9 mouse cellular contexts compared by ENCODE assay signal in genomic region chr17:65575339-65575738, GRCm38 (mm10). TPM values are rescaled to one million over a fixed set of nuclear protein-coding genes. Genes with fewer than 3 reads are reported as not detected.
DNase-seq lines count a peak whose midpoint lies in the region; ATAC-seq lines count a peak whose summit lies in the region.
"Had no signal": no experiment of that assay in that cellular context is flagged by ENCODE, and none has a peak within 500 bp of the region (broad histone marks: within the 10 kb centered on the region; RNA-seq: fewer than 3 reads in every experiment).

No protein-coding gene starts in this region.

- H3K27me3 ChIP-seq in forebrain, embryonic 11.5 days (ENCODE audit: control insufficient read depth, insufficient read depth, low read length), result no peaks in the 10 kb centered on the region
- H3K27me3 ChIP-seq in forebrain, embryonic 10.5 days (ENCODE audit: poor library complexity, severe bottlenecking), result no peaks in the 10 kb centered on the region
- H3K27me3 ChIP-seq: heart, embryonic 13.5 days had no signal

- no peaks in the 10 kb centered on the region for H3K9me3 ChIP-seq in forebrain, embryonic 11.5 days (ENCODE audit: control insufficient read depth, low read length)
- H3K9me3 ChIP-seq in forebrain, embryonic 10.5 days, result no peaks in the 10 kb centered on the region
- H3K9me3 ChIP-seq: heart, embryonic 13.5 days had no signal

- no peaks in the 10 kb centered on the region for H3K4me1 ChIP-seq in forebrain, embryonic 11.5 days (replicated peaks; ENCODE audit: control insufficient read depth, insufficient read depth, low read length)
- H3K4me1 ChIP-seq in forebrain, embryonic 10.5 days, result no peaks in the 10 kb centered on the region

- no peak overlapping the region for H3K4me3 ChIP-seq in forebrain, embryonic 11.5 days (ENCODE audit: low read depth, low read length)
- H3K4me3 ChIP-seq in forebrain, embryonic 10.5 days, result no peak overlapping the region
- H3K4me3 ChIP-seq: heart, embryonic 13.5 days had no signal

- H3K27ac ChIP-seq in forebrain, embryonic 11.5 days (ENCODE audit: low read depth, low read length), result no peak overlapping the region
- no peak overlapping the region for H3K27ac ChIP-seq in forebrain, embryonic 10.5 days
- H3K27ac ChIP-seq: heart, embryonic 13.5 days had no signal

- no peaks in the 10 kb centered on the region; the same call in 1 of the 2 replicates for H3K36me3 ChIP-seq in forebrain, embryonic 11.5 days (ENCODE audit: control insufficient read depth, insufficient read depth, low read length)
- peaks cover 20% of the 10 kb centered on the region for H3K36me3 ChIP-seq in forebrain, embryonic 10.5 days (replicated peaks)

- WGBS in forebrain, embryonic 11.5 days, result 87% methylated on average over 1 of the region's 1 CpGs
- WGBS in forebrain, embryonic 10.5 days, result 85% methylated on average over 1 of the region's 1 CpGs
- 60% methylated on average over 1 of the region's 1 CpGs for WGBS in large intestine, adult 2 months

- no peak overlapping the region for H3K9ac ChIP-seq in forebrain, embryonic 11.5 days (ENCODE audit: low read length)
- H3K9ac ChIP-seq: heart, embryonic 13.5 days had no signal

- no peak for DNase-seq in forebrain, embryonic 11.5 days (ENCODE audit: low spot score)
- no peak for DNase-seq in forebrain, embryonic 10.5 days (ENCODE audit: extremely low spot score, low spot score)
- DNase-seq in thymus, postnatal 14 days, result peak; percentile 26
- DNase-seq in thymus, postnatal 36 days, result no peak
- DNase-seq in large intestine, adult 2 months (ENCODE audit: low read depth, low spot score), result peak; percentile 22
- no peak for DNase-seq in right cerebral cortex, postnatal 10 days (ENCODE audit: low spot score in 2 of 2)
- no peak for DNase-seq in urinary bladder, postnatal 4 days (ENCODE audit: low spot score in 2 of 2)
- no peak for DNase-seq in left cerebral cortex, adult 8-10 months (ENCODE audit: low spot score in 2 of 2)

- no peak overlapping the region for H3K4me2 ChIP-seq in forebrain, embryonic 11.5 days (ENCODE audit: low read depth, low read length, severe bottlenecking)
- H3K4me2 ChIP-seq: heart, embryonic 13.5 days had no signal

- ATAC-seq in forebrain, embryonic 11.5 days (replicated peaks; ENCODE audit: low FRiP score), result 0 out of 2 replicates have a peak, but pooled peaks have one; percentile 48

RNA-seq across cellular contexts. Expression of gene Tmem232, which starts 34.8 kb away (rescaled TPM):
- polyA plus RNA-seq in forebrain, embryonic 11.5 days (2014; fragmentation: Nextera tagmentation; extraction: Ambion mirVana), result 0.12 TPM in 1 of 2 replicates, not detected in the other
- polyA plus RNA-seq in forebrain, embryonic 10.5 days (2016; fragmentation: Nextera tagmentation; extraction: Ambion mirVana), result not detected in 2 replicates
- not detected in 2 replicates for polyA plus RNA-seq in large intestine, adult 2 months (2012; rRNA removed)
- 1 to 10 TPM; 1.9 to 4.3 (median 2.6) TPM for total RNA-seq in left cerebral cortex, adult 8-10 months (2022)

RNA-seq across cellular contexts. Expression of gene Vapa, which starts 38.0 kb away (rescaled TPM):
- 213 and 224 TPM in 2 replicates for polyA plus RNA-seq in forebrain, embryonic 11.5 days (2014; fragmentation: Nextera tagmentation; extraction: Ambion mirVana)
- polyA plus RNA-seq in forebrain, embryonic 10.5 days (2016; fragmentation: Nextera tagmentation; extraction: Ambion mirVana), result 159 and 174 TPM in 2 replicates
- polyA plus RNA-seq in large intestine, adult 2 months (2012; rRNA removed), result 23.5 and 32.6 TPM in 2 replicates
- total RNA-seq in left cerebral cortex, adult 8-10 months (2022), result 100 to 1,000 TPM; 127 to 162 (median 147) TPM

Comparison
In these comparisons a context has a peak if more than half of its experiments do, and no peak if none do; other contexts are left out.
1. DNase-seq: peak in thymus, postnatal 14 days (single experiment) and large intestine, adult 2 months (single experiment); none in forebrain, embryonic 11.5 days (single experiment), forebrain, embryonic 10.5 days (single experiment), thymus, postnatal 36 days (0 of 2), right cerebral cortex, postnatal 10 days (0 of 2), urinary bladder, postnatal 4 days (0 of 2) and left cerebral cortex, adult 8-10 months (0 of 2).